Mouse (Mus musculus) Patski (cell line): ENCODE results near the gene Endog. TPM values are rescaled to one million over a fixed set of nuclear protein-coding genes. Genes with fewer than 3 reads are reported as not detected.
"Not testable (repeated sequence)": the region's sequence is repeated elsewhere in the genome, so short reads cannot be mapped to it uniquely, and the experiment has no call there.

Source experiments
- ATAC-seq: fragments of 100-300 bp; one replicate; pipeline ENCODE4 v1.8.0; 2021
- CTCF ChIA-PET: fragments of 350-600 bp; sonication (Branson Sonifier 250); formaldehyde crosslinking; loops from one replicate; lab custom pipeline; 2022; ENCODE audit warnings: inconsistent platforms; lab: Charles Lee
- POLR2A ChIA-PET: fragments of 350-600 bp; sonication (Branson Sonifier 250); formaldehyde crosslinking; loops from one replicate; lab custom pipeline; 2022; ENCODE audit warnings: antibody characterized with exemption, inconsistent platforms; lab: Charles Lee
- DNase-seq: peaks from one replicate; pipeline ENCODE4 v3.0.0-alpha.2; 2011; ENCODE audit warnings: low read depth, low spot score
- H3K27me3 ChIP-seq: fragments of 371-371 bp; one replicate; pipeline ENCODE4 v1.5.1; 2021
- CTCF ChIP-seq: fragments of 100-300 bp; IDR thresholded peaks from one replicate; pipeline ENCODE4 v1.5.1; 2021
- in situ Hi-C: fragments of 300-500 bp; cut with MboI; formaldehyde crosslinking; loops from 3 replicates; pipeline ENCODE4 v1.11.1; 2018; ENCODE audit warnings: low pct_unique_long_range_greater_than_20kb, mixed read lengths
- polyA plus RNA-seq: library from polyadenylated mRNA; unstranded; gene quantifications from one replicate; pipeline ENCODE4 v1.2.3, GENCODE M21; 2021

Endog gene
- polyA plus RNA-seq, result 19.2 TPM

DNA sequence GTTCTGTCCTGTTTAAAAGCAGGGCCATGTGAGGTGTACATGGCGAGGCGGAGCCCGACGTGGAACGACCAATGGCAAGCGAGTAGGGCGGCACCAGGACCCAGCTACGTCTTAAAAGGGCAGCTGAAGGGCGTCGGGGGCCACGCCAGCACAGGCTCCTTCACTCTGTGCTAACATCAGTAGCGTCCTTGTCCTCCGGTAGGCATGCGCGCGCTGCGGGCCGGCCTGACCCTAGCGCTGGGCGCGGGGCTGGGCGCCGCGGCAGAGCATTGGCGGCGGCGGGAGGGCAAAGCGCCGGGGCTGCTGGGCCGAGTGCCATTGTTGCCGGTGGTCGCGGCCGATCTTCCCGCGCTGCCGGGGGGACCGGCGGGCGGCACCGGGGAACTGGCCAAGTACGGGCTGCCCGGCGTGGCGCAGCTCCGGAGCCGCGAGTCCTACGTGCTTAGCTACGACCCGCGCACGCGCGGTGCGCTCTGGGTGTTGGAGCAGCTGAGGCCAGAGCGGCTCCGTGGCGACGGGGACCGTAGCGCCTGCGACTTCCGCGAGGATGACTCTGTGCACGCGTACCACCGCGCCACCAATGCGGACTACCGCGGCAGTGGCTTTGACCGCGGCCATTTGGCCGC lies at the start of gene Endog:
Gene Endog, plus strand, starts transcription at position 123 of the 626 bp plus-strand sequence.
- CTCF ChIA-PET, result interaction anchor here (1.1 to 1.2 kb wide), 2 partner anchors 10 to 42 kb away, joined by 3 to 6 read pairs; no protein-coding TSS in a partner anchor

DNA sequence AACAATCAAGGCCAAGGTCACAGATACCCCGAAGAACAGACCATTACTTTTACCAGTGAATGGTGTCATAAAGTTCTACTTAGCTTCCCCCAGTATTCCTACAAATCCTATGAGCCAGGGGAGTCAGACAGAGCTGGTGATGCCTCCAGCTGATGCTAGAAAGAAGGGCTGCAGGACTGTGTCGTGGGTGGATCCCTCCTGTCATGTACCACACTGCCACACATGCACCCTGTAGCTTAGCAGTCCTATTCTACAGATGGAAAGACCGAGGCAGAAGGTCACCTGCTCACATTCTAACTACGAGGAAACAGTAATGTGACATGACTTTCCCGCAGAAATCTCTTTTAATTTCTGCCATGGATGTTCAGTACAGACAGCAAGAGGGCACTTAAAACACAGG lies 48.5 kb upstream of the Endog start:
- in situ Hi-C loops, result no loop called here
- TF ChIP-seq CTCF, result no peak
- ChIA-PET CTCF (interaction anchor here (4.0 kb wide), 1 partner anchor 39 kb away, joined by 12 read pairs; no protein-coding TSS in a partner anchor), POLR2A (interaction anchor here (1.3 to 4.7 kb wide), 2 partner anchors 11 to 14 kb away, joined by 3 to 18 read pairs; partner anchors contain the start of gene Tbc1d13)
- no peaks in the 10 kb centered on the region for H3K27me3 ChIP-seq
- DNase-seq (no peak), ATAC-seq (no peak)

More for the DNA sequence above, at the start of gene Endog:
- POLR2A ChIA-PET, result interaction anchor here (0.8 to 1.4 kb wide), 4 partner anchors 20 to 66 kb away, joined by 3 to 4 read pairs (median 3); partner anchors contain the start of gene Lrrc8a
- ATAC-seq, result peak; percentile 75
- H3K27me3 ChIP-seq, result no peaks in the 10 kb centered on the region
- in situ Hi-C loops, result loop anchor here (10.0 kb wide), 1 partner anchor 93 kb away; the partner anchor contains the start of gene Phyhd1
- no peak for DNase-seq
- no peak for TF ChIP-seq CTCF

DNA sequence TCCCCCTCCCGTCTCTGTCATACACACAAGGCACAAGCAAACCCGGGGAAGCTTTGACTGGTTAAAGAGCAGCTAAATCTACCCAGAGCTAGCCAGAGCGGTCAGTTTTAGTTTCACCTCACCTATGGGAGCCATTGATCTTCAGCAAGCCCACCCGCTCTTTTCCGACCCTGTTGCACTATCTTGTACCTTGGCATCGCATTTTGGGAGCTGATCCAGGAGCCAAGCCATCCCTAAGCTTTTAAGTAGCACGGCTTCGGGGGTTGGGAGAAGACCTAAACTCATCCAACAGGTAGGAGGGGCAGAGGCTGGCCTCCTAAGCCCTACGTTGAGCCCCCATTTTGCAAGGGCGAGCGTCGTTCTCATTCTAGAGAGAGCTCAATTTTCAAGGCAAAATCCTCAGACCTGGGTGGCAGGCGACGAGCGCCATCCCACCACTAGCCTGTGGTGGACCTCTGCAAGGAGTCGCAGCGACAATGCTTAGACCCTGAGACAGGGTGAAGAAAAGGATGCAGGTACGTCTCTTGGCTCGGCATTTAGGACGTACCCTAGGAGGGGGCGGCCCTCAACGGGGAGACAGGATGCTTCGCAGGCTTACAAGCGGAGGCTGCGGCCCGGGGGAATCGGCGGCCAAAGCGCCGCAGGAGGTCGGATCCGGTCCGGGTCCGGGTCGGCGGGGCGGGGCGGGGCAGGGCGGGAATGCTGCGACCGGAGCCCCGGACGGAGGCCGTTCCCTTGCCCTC lies 47.4 kb upstream of the Endog start:
- ATAC-seq, result no peak

DNA sequence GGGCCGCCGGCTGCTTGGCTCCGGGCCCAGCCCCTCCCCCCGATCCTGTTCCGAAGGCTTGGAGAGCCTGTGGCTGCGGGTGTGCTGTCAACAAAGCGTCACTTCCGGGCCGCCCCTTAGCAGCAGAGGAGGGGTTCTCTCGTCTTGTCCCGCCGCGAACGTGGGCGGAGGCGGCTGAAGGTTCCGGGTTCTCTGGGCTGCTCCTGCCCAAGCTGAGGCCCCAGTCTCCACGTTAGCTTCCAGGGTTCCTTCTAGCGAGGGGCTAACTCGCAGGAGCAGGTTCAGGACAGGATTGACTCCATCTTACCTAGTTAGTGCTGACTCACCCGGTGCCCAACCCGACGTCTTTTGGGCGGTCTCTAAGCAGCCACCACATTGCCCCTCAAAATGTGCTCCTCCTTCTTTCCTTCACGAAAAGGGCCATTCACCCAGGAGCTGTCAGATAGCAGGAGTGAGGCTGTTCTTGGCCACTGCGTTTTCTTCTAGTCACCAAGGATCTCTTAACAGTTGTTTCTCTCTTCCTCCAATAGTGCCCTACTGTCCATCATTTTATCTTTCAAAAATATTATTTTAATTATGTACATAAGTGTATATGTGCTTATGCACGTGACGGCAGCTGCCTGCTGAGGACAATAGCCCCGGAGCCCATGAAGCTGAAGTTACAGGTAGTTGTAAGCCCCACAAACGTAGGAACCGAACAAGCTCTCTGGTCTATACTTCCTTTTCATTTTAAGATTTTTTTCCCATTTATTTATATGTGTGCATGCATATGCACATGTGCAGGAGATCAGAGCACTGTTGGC lies 46.6 kb upstream of the Endog start, which contains the start of gene Zer1:
Gene Zer1, minus strand, starts transcription at position 114 of the 803 bp plus-strand sequence.
- peak; percentile 81 for ATAC-seq
- in situ Hi-C loops, result no loop called here
- no peaks in the 10 kb centered on the region for H3K27me3 ChIP-seq
- ChIA-PET CTCF (interaction anchor here (4.0 kb wide), 1 partner anchor 37 kb away, joined by 12 read pairs; no protein-coding TSS in a partner anchor), POLR2A (interaction anchor here (0.8 to 4.7 kb wide), 5 partner anchors 9 to 140 kb away, joined by 3 to 18 read pairs (median 3); partner anchors contain the start of gene Tbc1d13)
- peak; percentile 47 for DNase-seq
- TF ChIP-seq CTCF, result no peak

More for the DNA sequence above, 47.4 kb upstream of the Endog start:
- ChIA-PET CTCF (interaction anchor here (4.0 kb wide), 1 partner anchor 38 kb away, joined by 12 read pairs; no protein-coding TSS in a partner anchor), POLR2A (interaction anchor here (0.5 to 4.7 kb wide), 4 partner anchors 10 to 513 kb away, joined by 3 to 18 read pairs (median 4); partner anchors contain the start of gene Tbc1d13)
- DNase-seq, result no peak
- H3K27me3 ChIP-seq, result no peaks in the 10 kb centered on the region
- in situ Hi-C loops, result no loop called here
- no peak for TF ChIP-seq CTCF

DNA sequence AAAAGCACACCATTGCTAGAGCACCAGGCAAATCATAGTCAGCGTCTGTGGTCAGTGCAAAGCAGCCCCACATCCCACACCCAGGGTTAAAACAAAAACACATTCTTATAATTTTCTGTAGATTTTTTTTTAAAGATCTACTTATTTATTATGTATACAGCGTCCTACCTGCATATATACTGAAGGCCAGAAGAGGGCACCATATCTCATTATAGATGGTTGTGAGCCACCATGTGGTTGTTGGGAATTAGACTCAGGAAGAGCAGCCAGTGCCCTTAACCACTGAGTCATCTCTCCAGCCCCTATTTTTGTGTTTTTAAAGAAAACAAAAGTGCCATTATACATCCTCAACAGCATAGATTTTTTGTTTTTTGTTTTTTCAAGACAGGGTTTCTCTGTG lies 42.5 kb upstream of the Endog start:
- in situ Hi-C loops, result no loop called here
- H3K27me3 ChIP-seq, result no peaks in the 10 kb centered on the region
- POLR2A ChIA-PET, result no interaction called here
- no peak for ATAC-seq
- peak; percentile 79 for TF ChIP-seq CTCF
- CTCF ChIA-PET, result no interaction called here
- DNase-seq, result no peak

DNA sequence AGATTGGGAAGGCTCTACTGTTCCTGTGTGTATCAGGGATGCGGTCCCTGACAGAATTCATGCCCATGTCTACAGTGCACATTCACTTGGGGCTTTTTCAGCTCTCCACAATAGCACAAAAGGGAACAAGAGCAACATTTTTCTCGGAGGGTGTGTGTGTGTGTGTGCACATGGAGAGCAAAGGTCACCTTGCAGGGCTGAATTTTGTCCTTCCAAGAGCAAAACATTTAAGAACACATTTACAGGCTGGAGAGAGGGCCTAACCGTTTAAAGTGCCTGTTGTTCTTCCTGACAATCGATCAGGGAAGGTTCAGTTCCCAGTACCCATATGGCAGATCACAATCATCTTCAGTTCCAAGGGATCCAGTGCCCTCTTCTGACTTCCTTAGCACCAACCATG lies 41.1 kb upstream of the Endog start:
- TF ChIP-seq CTCF, result no peak

DNA sequence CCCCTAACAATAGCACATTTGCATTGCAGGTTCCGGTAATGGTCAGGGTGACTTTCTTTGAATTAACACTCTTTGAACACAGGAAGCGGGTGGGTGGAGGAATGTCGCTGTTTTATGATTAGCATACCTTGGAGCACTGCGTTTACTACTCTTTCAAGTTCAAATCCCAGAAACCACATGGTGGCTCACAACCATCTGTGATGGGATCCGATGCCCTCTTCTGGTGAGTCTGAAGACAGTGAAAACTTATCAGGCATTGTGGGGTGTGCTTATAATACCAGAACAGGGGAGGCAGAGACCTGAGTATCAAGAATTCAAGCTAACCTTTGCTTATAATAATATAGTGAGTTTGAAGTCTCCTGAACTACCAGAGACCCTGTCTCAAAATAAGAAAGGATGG lies 40.1 kb upstream of the Endog start:
- ATAC-seq, H3K27me3 ChIP-seq, DNase-seq, CTCF ChIA-PET, POLR2A ChIA-PET, in situ Hi-C loops: not testable (repeated sequence)

More for the DNA sequence above, 41.1 kb upstream of the Endog start:
- ATAC-seq, result no peak
- no peaks in the 10 kb centered on the region for H3K27me3 ChIP-seq
- no peak for DNase-seq
- in situ Hi-C loops, result no loop called here
- CTCF ChIA-PET, result interaction anchor here (1.3 to 1.5 kb wide), 2 partner anchors 31 to 41 kb away, joined by 3 to 5 read pairs; partner anchors contain the start of gene Endog
- POLR2A ChIA-PET, result no interaction called here

DNA sequence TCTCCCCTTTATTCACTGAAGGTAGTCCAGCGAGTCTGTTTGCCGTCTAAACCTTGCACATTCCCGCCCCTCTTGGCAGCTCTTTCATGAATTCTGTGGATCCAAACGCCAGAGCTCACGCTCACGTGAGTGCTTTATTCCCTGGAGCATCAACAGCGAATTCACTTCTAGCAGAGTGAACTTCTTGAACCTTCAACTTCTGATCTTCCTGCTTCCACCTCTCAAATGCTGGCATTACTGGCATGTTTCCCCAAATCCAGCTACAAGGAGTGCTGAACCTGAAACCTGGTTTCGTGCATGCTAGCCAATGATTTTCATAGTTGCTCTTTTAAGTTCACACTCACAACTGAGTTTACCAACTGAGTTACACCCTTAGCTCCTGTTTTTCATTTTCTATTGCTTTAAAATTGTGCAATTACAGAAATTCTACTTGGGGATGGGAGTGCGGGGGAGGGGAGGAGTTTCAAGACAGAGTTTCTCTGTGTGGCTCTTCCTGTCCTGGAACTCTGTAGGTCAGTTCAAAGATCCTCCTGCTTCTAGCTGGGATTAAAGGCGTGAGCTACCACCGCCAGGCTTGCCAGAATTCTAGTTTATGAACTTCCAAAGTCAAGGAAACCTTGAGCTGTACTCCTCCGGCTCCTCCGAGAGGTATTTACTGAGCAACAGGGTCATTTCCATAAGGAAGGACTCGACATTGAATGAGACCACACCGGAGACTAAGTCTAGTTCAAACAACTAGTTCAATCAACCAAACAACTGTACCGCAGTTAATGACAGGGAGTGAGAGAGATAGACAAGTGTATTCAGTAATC lies 38.3 kb upstream of the Endog start:
- no peaks in the 10 kb centered on the region for H3K27me3 ChIP-seq
- ATAC-seq, result peak; percentile 44
- POLR2A ChIA-PET, result interaction anchor here (0.9 to 4.1 kb wide), 4 partner anchors 9 to 70 kb away, joined by 3 to 18 read pairs (median 10); partner anchors contain the start of gene Zer1
- no peak for DNase-seq
- in situ Hi-C loops, result no loop called here
- CTCF ChIA-PET, result interaction anchor here (1.4 to 2.6 kb wide), 4 partner anchors 11 to 29 kb away, joined by 3 to 8 read pairs (median 5); no protein-coding TSS in a partner anchor
- no peak for TF ChIP-seq CTCF
